Mouse (Mus musculus): ENCODE data around the gene Myo1a.

- TF ChIP-seq CTCF (IDR thresholded peaks at IDR 0.05; ENCODE audit: control insufficient read depth, insufficient read depth, insufficient read length): no peak
- no peak for TF ChIP-seq MYOD1 (IDR thresholded peaks at IDR 0.05; ENCODE audit: control insufficient read depth, insufficient read length, low read depth)
- TF ChIP-seq MYOG (IDR thresholded peaks at IDR 0.05; ENCODE audit: control insufficient read depth, extremely low read depth, insufficient read length): no peak
- TF ChIP-seq MAX (IDR thresholded peaks at IDR 0.05): no peak
- TF ChIP-seq USF1 (IDR thresholded peaks at IDR 0.05; ENCODE audit: low read depth): no peak
Observed at GRCm38 (mm10) chr10:127755246-127755645, 50.3 kb downstream of the Myo1a start.

All from C2C12 (cell line).